Mouse (Mus musculus): Measurements from ENCODE around the gene Ano5. TPM values are rescaled to one million over a fixed set of nuclear protein-coding genes. Genes with fewer than 3 reads are reported as not detected.

Gene Ano5
- polyA plus RNA-seq, 1 experiment from 2014 or later = 0.75 TPM

GRCm38 (mm10) chr7:51632543-51633229, 121.9 kb downstream of the Ano5 start:
- peak overlapping the region; percentile 27 for H3K4me3 ChIP-seq (replicated peaks)
- H3K36me3 ChIP-seq = no peaks in the 10 kb centered on the region
- peak; percentile 94 for ATAC-seq
- H3K27me3 ChIP-seq = peaks cover 26% of the 10 kb centered on the region
- peak overlapping the region; percentile 54 for H3K9ac ChIP-seq (replicated peaks)
- no peaks in the 10 kb centered on the region for H3K9me3 ChIP-seq
- H3K4me1 ChIP-seq (replicated peaks) = peaks cover 14% of the 10 kb centered on the region
- 3% methylated on average over 9 of the region's 9 CpGs for WGBS
- peak overlapping the region; percentile 50 for H3K4me2 ChIP-seq (replicated peaks)
- peak overlapping the region; percentile 85 for H3K27ac ChIP-seq

GRCm38 (mm10) chr7:51633230-51633844, 122.5 kb downstream of the Ano5 start:
- peaks cover 14% of the 10 kb centered on the region for H3K4me1 ChIP-seq (replicated peaks)
- H3K4me3 ChIP-seq (replicated peaks) = peak overlapping the region; percentile 27
- peak overlapping the region; percentile 85 for H3K27ac ChIP-seq
- H3K9ac ChIP-seq (replicated peaks) = 0 out of 2 replicates have a peak overlapping the region, but pooled peaks have one; percentile 54
- H3K36me3 ChIP-seq = no peaks in the 10 kb centered on the region
- H3K9me3 ChIP-seq = no peaks in the 10 kb centered on the region
- peaks cover 23% of the 10 kb centered on the region for H3K27me3 ChIP-seq
- ATAC-seq = peak; percentile 80
- 2% methylated on average over 7 of the region's 7 CpGs for WGBS
- peak overlapping the region; percentile 50 for H3K4me2 ChIP-seq (replicated peaks)

Other genes starting within 250 kb of the Ano5 start
- 76.8 and 92.2 TPM in 2 replicates for gene Slc17a6, start 111.0 kb downstream of the Ano5 start, polyA plus RNA-seq (2015; fragmentation: Nextera tagmentation; extraction: Ambion mirVana)

All from midbrain, embryonic 13.5 days (tissue).